Mouse (Mus musculus) stomach, embryonic 16.5 days (tissue): Measurements from ENCODE around the gene Specc1. TPM values are rescaled to one million over a fixed set of nuclear protein-coding genes. Genes with fewer than 3 reads are reported as not detected.

Source experiments
- polyA plus RNA-seq: library from polyadenylated mRNA; unstranded; fragments of >200 nt; fragmentation: Nextera tagmentation; extraction: Ambion mirVana; gene quantifications from 2 replicates; pipeline ENCODE4 v1.2.1, GENCODE M21; 2015

Gene Specc1
- polyA plus RNA-seq, 1 experiment from 2014 or later, result 7.7 TPM

Other genes starting within 250 kb of the Specc1 start
- not detected in 2 replicates for gene Slc5a10, start 235.9 kb upstream of the Specc1 start, polyA plus RNA-seq
- 26.8 and 27.1 TPM in 2 replicates for gene Prpsap2, start 194.7 kb upstream of the Specc1 start, polyA plus RNA-seq
- 8.2 and 8.9 TPM in 2 replicates for gene Ulk2, start 101.7 kb upstream of the Specc1 start, polyA plus RNA-seq
- gene Akap10, start 26.5 kb upstream of the Specc1 start, polyA plus RNA-seq, result 12.2 and 14.1 TPM in 2 replicates